Mouse (Mus musculus): ENCODE measurements around the gene Shank2. TPM values are rescaled to one million over a fixed set of nuclear protein-coding genes. Genes with fewer than 3 reads are reported as not detected.
A peak's percentile ranks its signal among the peaks of the same experiment; 100 is the strongest.

Shank2 gene
- polyA plus RNA-seq, 1 experiment from 2014 or later: 1.0 TPM

- WGBS: 45% methylated on average over 13 of the region's 13 CpGs
- DNase-seq (ENCODE audit: low spot score) (peak; percentile 44), ATAC-seq (replicated peaks; ENCODE audit: low FRiP score) (no peak)
- Histone ChIP-seq H3K27ac (ENCODE audit: low read depth, low read length) (no peak overlapping the region), H3K9ac (ENCODE audit: low read depth, low read length) (no peak overlapping the region), H3K4me1 (replicated peaks; ENCODE audit: control insufficient read depth, insufficient read depth, low read length) (no peaks in the 10 kb centered on the region), H3K27me3 (replicated peaks; ENCODE audit: control insufficient read depth, insufficient read depth, low read length) (0 out of 2 replicates have a peak, but pooled peaks cover 3% of the 10 kb centered on the region), H3K4me2 (no peak overlapping the region), H3K9me3 (ENCODE audit: control insufficient read depth, low read length) (no peaks in the 10 kb centered on the region), H3K4me3 (ENCODE audit: low read depth, low read length) (no peak overlapping the region), H3K36me3 (ENCODE audit: control insufficient read depth, insufficient read depth, low read length) (no peaks in the 10 kb centered on the region)
Measured at GRCm38 (mm10) chr7:144294239-144295200, 292.8 kb downstream of the Shank2 start.

GRCm38 (mm10) chr7:144299351-144299750 lies 297.6 kb downstream of the Shank2 start:
- 84% methylated on average over 2 of the region's 2 CpGs for WGBS
- ATAC-seq (replicated peaks; ENCODE audit: low FRiP score) (no peak), DNase-seq (ENCODE audit: low spot score) (no peak)
- no peaks in the 10 kb centered on the region for H3K36me3 ChIP-seq (ENCODE audit: control insufficient read depth, insufficient read depth, low read length)
- no peak overlapping the region for H3K4me2 ChIP-seq
- no peaks in the 10 kb centered on the region for H3K9me3 ChIP-seq (ENCODE audit: control insufficient read depth, low read length)
- H3K27ac ChIP-seq (ENCODE audit: low read depth, low read length): no peak overlapping the region
- no peak overlapping the region for H3K4me3 ChIP-seq (ENCODE audit: low read depth, low read length)
- no peaks in the 10 kb centered on the region for H3K27me3 ChIP-seq (replicated peaks; ENCODE audit: control insufficient read depth, insufficient read depth, low read length)
- no peak overlapping the region for H3K9ac ChIP-seq (ENCODE audit: low read depth, low read length)
- no peaks in the 10 kb centered on the region for H3K4me1 ChIP-seq (replicated peaks; ENCODE audit: control insufficient read depth, insufficient read depth, low read length)

GRCm38 (mm10) chr7:144301646-144302045 lies 299.9 kb downstream of the Shank2 start:
- Histone ChIP-seq H3K9me3 (ENCODE audit: control insufficient read depth, low read length) (no peaks in the 10 kb centered on the region), H3K9ac (ENCODE audit: low read depth, low read length) (no peak overlapping the region), H3K4me1 (replicated peaks; ENCODE audit: control insufficient read depth, insufficient read depth, low read length) (no peaks in the 10 kb centered on the region), H3K36me3 (ENCODE audit: control insufficient read depth, insufficient read depth, low read length) (no peaks in the 10 kb centered on the region), H3K27me3 (replicated peaks; ENCODE audit: control insufficient read depth, insufficient read depth, low read length) (no peaks in the 10 kb centered on the region), H3K27ac (ENCODE audit: low read depth, low read length) (no peak overlapping the region), H3K4me2 (no peak overlapping the region), H3K4me3 (ENCODE audit: low read depth, low read length) (no peak overlapping the region)
- DNase-seq (ENCODE audit: low spot score) (no peak), ATAC-seq (replicated peaks; ENCODE audit: low FRiP score) (no peak)
- WGBS: 80% methylated on average over 4 of the region's 4 CpGs

GRCm38 (mm10) chr7:144302498-144302897 lies 300.8 kb downstream of the Shank2 start:
- no peak for ATAC-seq (replicated peaks; ENCODE audit: low FRiP score)
- whole genome bisulfite sequencing: 79% methylated on average over 5 of the region's 5 CpGs
- H3K9ac ChIP-seq (ENCODE audit: low read depth, low read length): no peak overlapping the region

GRCm38 (mm10) chr7:144307853-144308409 lies 306.2 kb downstream of the Shank2 start:
- H3K36me3 ChIP-seq (ENCODE audit: control insufficient read depth, insufficient read depth, low read length): no peaks in the 10 kb centered on the region
- no peaks in the 10 kb centered on the region for H3K9me3 ChIP-seq (ENCODE audit: control insufficient read depth, low read length)
- no peak overlapping the region for H3K4me2 ChIP-seq
- H3K4me1 ChIP-seq (replicated peaks; ENCODE audit: control insufficient read depth, insufficient read depth, low read length): no peaks in the 10 kb centered on the region
- DNase-seq (ENCODE audit: low spot score) (no peak), ATAC-seq (replicated peaks; ENCODE audit: low FRiP score) (no peak)
- H3K9ac ChIP-seq (ENCODE audit: low read depth, low read length): no peak overlapping the region
- H3K27me3 ChIP-seq (replicated peaks; ENCODE audit: control insufficient read depth, insufficient read depth, low read length): no peaks in the 10 kb centered on the region
- H3K27ac ChIP-seq (ENCODE audit: low read depth, low read length): no peak overlapping the region
- 83% methylated on average over 10 of the region's 10 CpGs for WGBS
- no peak overlapping the region for H3K4me3 ChIP-seq (ENCODE audit: low read depth, low read length)

More at GRCm38 (mm10) chr7:144302498-144302897, 300.8 kb downstream of the Shank2 start:
- Histone ChIP-seq H3K9me3 (ENCODE audit: control insufficient read depth, low read length) (no peaks in the 10 kb centered on the region), H3K4me1 (replicated peaks; ENCODE audit: control insufficient read depth, insufficient read depth, low read length) (no peaks in the 10 kb centered on the region), H3K4me3 (ENCODE audit: low read depth, low read length) (no peak overlapping the region), H3K36me3 (ENCODE audit: control insufficient read depth, insufficient read depth, low read length) (no peaks in the 10 kb centered on the region), H3K27me3 (replicated peaks; ENCODE audit: control insufficient read depth, insufficient read depth, low read length) (no peaks in the 10 kb centered on the region), H3K27ac (ENCODE audit: low read depth, low read length) (no peak overlapping the region), H3K4me2 (no peak overlapping the region)
- no peak for DNase-seq (ENCODE audit: low spot score)

GRCm38 (mm10) chr7:144314438-144315105 lies 312.8 kb downstream of the Shank2 start:
- H3K36me3 ChIP-seq (ENCODE audit: control insufficient read depth, insufficient read depth, low read length): no peaks in the 10 kb centered on the region
- H3K4me2 ChIP-seq: no peak overlapping the region
- 83% methylated on average over 11 of the region's 11 CpGs for WGBS
- H3K27ac ChIP-seq (ENCODE audit: low read depth, low read length): no peak overlapping the region
- DNase-seq (ENCODE audit: low spot score) (no peak), ATAC-seq (replicated peaks; ENCODE audit: low FRiP score) (no peak)
- H3K9ac ChIP-seq (ENCODE audit: low read depth, low read length): no peak overlapping the region
- H3K9me3 ChIP-seq (ENCODE audit: control insufficient read depth, low read length): no peaks in the 10 kb centered on the region
- H3K4me3 ChIP-seq (ENCODE audit: low read depth, low read length): no peak overlapping the region
- no peaks in the 10 kb centered on the region for H3K4me1 ChIP-seq (replicated peaks; ENCODE audit: control insufficient read depth, insufficient read depth, low read length)
- no peaks in the 10 kb centered on the region for H3K27me3 ChIP-seq (replicated peaks; ENCODE audit: control insufficient read depth, insufficient read depth, low read length)

- ATAC-seq (replicated peaks; ENCODE audit: low FRiP score) (no peak), DNase-seq (ENCODE audit: low spot score) (no peak)
- Histone ChIP-seq H3K9ac (ENCODE audit: low read depth, low read length) (no peak overlapping the region), H3K9me3 (ENCODE audit: control insufficient read depth, low read length) (no peaks in the 10 kb centered on the region), H3K4me1 (replicated peaks; ENCODE audit: control insufficient read depth, insufficient read depth, low read length) (no peaks in the 10 kb centered on the region), H3K27ac (ENCODE audit: low read depth, low read length) (no peak overlapping the region), H3K4me2 (no peak overlapping the region), H3K36me3 (ENCODE audit: control insufficient read depth, insufficient read depth, low read length) (no peaks in the 10 kb centered on the region), H3K27me3 (replicated peaks; ENCODE audit: control insufficient read depth, insufficient read depth, low read length) (no peaks in the 10 kb centered on the region), H3K4me3 (ENCODE audit: low read depth, low read length) (no peak overlapping the region)
- WGBS: 76% methylated on average over 6 of the region's 6 CpGs
Measured at GRCm38 (mm10) chr7:144316224-144316623, 314.5 kb downstream of the Shank2 start.

- ATAC-seq (replicated peaks; ENCODE audit: low FRiP score): no peak
- Histone ChIP-seq H3K4me2 (no peak overlapping the region), H3K36me3 (ENCODE audit: control insufficient read depth, insufficient read depth, low read length) (no peaks in the 10 kb centered on the region), H3K27ac (ENCODE audit: low read depth, low read length) (no peak overlapping the region), H3K4me1 (replicated peaks; ENCODE audit: control insufficient read depth, insufficient read depth, low read length) (no peaks in the 10 kb centered on the region), H3K9ac (ENCODE audit: low read depth, low read length) (no peak overlapping the region), H3K27me3 (replicated peaks; ENCODE audit: control insufficient read depth, insufficient read depth, low read length) (no peaks in the 10 kb centered on the region), H3K9me3 (ENCODE audit: control insufficient read depth, low read length) (no peaks in the 10 kb centered on the region), H3K4me3 (ENCODE audit: low read depth, low read length) (no peak overlapping the region)
- WGBS: 57% methylated on average over 10 of the region's 10 CpGs
- no peak for DNase-seq (ENCODE audit: low spot score)
Measured at GRCm38 (mm10) chr7:144316797-144317196, 315.1 kb downstream of the Shank2 start.
